Mouse (Mus musculus): Measurements from ENCODE around the gene Pold4.

The Pold4 gene

GRCm38 (mm10) chr19:4216041-4216685 is 15.5 kb upstream of the Pold4 start:
- CTCF ChIA-PET = interaction anchor here (0.5 to 6.4 kb wide), 15 partner anchors 9 to 134 kb away, joined by 3 to 40 read pairs (median 4); partner anchors contain the start of genes Aip (in 1 of the 4) and Ankrd13d (in 1 of the 4)

GRCm38 (mm10) chr19:4217140-4217539 is 14.6 kb upstream of the Pold4 start:
- ChIA-PET CTCF (interaction anchor here (0.6 to 6.4 kb wide), 13 partner anchors 10 to 165 kb away, joined by 3 to 40 read pairs (median 4); partner anchors contain the start of gene Ankrd13d (in 1 of the 4)), POLR2A (interaction anchor here in 3 of 4 experiments (0.6 to 9.1 kb wide), 16 partner anchors 10 to 185 kb away, joined by 3 to 54 read pairs (median 4); partner anchors contain the start of genes Pold4 (in 2 of the 3), Rad9a (in 2 of the 3) and Aip (in 1 of the 3))

More at GRCm38 (mm10) chr19:4216041-4216685, 15.5 kb upstream of the Pold4 start:
- POLR2A ChIA-PET = interaction anchor here in 3 of 4 experiments (0.6 to 9.1 kb wide), 25 partner anchors 9 to 181 kb away, joined by 3 to 54 read pairs (median 4); partner anchors contain the start of genes Pold4 (in 2 of the 3), Rad9a (in 2 of the 3), Aip (in 1 of the 3) and Cdk2ap2 (in 1 of the 3)

DNA sequence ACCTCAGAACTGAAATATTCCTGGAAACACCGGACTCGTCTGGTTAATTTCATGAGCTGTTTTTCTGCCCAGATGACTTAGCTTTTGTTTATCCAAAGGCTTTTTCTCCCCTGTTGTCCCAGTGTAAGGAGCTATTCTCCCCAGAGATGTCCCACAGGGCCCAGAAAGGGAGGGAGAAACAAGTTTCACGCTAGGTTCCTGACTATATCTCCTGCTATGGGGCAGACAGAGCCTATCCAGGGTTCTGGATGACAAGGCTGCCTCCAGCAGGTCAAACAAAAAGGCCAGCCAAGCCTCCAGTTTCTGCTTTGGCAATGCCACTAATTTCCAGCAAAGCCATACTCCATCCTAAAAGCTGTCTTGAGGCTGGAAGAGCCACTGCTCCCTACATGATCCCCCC is 13.8 kb upstream of the Pold4 start:
- CTCF ChIA-PET = interaction anchor here (0.6 to 6.4 kb wide), 12 partner anchors 10 to 337 kb away, joined by 3 to 40 read pairs (median 4); no protein-coding TSS in a partner anchor
- POLR2A ChIA-PET = interaction anchor here in 3 of 4 experiments (0.6 to 9.1 kb wide), 19 partner anchors 9 to 171 kb away, joined by 3 to 54 read pairs (median 4); partner anchors contain the start of genes Pold4 (in 2 of the 3), Rad9a (in 2 of the 3) and Ssh3 (in 1 of the 3)

DNA sequence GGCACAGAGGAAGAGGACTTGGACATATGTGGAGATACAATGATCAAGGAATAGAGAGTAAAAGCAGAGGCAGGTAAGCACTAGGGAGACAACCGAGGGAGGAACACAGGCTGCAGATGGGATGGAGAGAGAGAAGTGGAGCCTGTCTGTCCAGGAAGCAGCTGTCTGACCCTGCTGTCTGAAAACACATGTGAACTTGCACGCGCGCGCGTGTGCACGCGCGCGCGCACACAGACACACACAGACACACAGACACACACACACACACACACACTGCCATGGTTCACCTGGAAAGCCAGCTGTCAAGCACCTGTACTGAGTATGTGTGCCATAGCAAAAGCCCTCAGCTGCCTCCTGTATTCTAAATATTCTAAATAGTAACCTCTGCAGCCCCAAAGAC is 13.4 kb upstream of the Pold4 start:
- ChIA-PET POLR2A (interaction anchor here in 3 of 4 experiments (0.6 to 5.2 kb wide), 14 partner anchors 10 to 172 kb away, joined by 3 to 27 read pairs (median 4); partner anchors contain the start of genes Pold4 (in 1 of the 3), Rad9a (in 1 of the 3) and Ssh3 (in 1 of the 3)), CTCF (interaction anchor here (0.6 to 6.4 kb wide), 7 partner anchors 10 to 337 kb away, joined by 4 to 40 read pairs (median 6); no protein-coding TSS in a partner anchor)

DNA sequence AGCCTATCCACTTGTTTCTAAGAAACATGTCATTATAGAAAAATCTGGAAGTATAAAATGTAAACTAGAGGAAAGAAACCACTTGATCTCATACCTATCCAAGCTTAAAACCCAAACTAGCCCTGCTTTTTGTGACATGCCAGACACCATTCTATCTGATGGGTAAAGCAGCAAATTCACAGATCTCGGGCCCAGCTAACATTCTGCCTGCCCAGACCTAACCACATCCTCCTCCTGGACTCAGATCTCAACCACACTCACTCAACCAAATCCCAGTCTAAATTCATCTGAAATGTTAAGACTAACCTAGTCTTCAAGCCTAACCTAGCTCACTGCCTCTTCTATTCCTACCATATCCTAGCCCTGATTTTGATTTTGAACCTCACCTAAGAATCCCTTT is 12.9 kb upstream of the Pold4 start:
- ChIA-PET POLR2A (interaction anchor here in 3 of 4 experiments (0.9 to 5.2 kb wide), 8 partner anchors 9 to 81 kb away, joined by 3 to 27 read pairs (median 4); partner anchors contain the start of genes Pold4 (in 1 of the 3) and Rad9a (in 1 of the 3)), CTCF (interaction anchor here in 3 of 4 experiments (1.7 to 6.4 kb wide), 5 partner anchors 9 to 167 kb away, joined by 4 to 40 read pairs (median 24); no protein-coding TSS in a partner anchor)

DNA sequence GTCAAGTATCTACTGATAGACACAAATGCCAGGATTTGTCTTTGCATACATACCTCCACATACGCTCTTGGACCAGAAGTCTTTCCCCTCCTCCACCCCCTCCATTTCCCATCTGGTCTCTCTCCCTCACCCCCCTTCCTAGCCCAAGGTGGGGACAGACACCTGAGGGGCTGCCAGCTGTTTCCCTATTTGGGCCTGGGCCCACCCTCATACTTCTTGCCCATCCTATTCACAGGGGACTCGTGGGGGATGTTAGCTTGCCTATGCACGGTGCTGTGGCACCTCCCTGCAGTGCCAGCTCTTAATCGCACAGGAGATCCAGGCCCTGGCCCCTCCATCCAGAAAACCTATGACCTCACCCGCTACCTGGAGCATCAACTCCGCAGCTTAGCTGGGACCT is 11.8 kb upstream of the Pold4 start:
- ChIA-PET CTCF (interaction anchor here in 2 of 4 experiments (1.1 to 5.5 kb wide), 4 partner anchors 9 to 14 kb away, joined by 3 to 33 read pairs (median 14); no protein-coding TSS in a partner anchor), POLR2A (interaction anchor here (0.6 to 5.2 kb wide), 12 partner anchors 8 to 172 kb away, joined by 3 to 27 read pairs (median 4); partner anchors contain the start of genes Pold4 (in 1 of the 4) and Rad9a (in 1 of the 4))

GRCm38 (mm10) chr19:4220416-4220815 is 11.3 kb upstream of the Pold4 start:
- POLR2A ChIA-PET = interaction anchor here (0.5 to 2.4 kb wide), 11 partner anchors 8 to 173 kb away, joined by 3 to 6 read pairs (median 4); partner anchors contain the start of gene Pold4 (in 1 of the 4)
- CTCF ChIA-PET = interaction anchor here in 2 of 4 experiments (1.1 to 5.5 kb wide), 3 partner anchors 8 to 14 kb away, joined by 3 to 33 read pairs (median 4); no protein-coding TSS in a partner anchor

GRCm38 (mm10) chr19:4220957-4221743 is 10.5 kb upstream of the Pold4 start:
- ChIA-PET POLR2A (interaction anchor here in 3 of 4 experiments (0.5 to 2.4 kb wide), 5 partner anchors 9 to 183 kb away, joined by 3 to 6 read pairs (median 4); partner anchors contain the start of genes Gstp1 (in 1 of the 3) and Pold4 (in 1 of the 3)), CTCF (interaction anchor here in 3 of 4 experiments (0.9 to 5.5 kb wide), 3 partner anchors 8 to 14 kb away, joined by 3 to 33 read pairs (median 3); no protein-coding TSS in a partner anchor)

DNA sequence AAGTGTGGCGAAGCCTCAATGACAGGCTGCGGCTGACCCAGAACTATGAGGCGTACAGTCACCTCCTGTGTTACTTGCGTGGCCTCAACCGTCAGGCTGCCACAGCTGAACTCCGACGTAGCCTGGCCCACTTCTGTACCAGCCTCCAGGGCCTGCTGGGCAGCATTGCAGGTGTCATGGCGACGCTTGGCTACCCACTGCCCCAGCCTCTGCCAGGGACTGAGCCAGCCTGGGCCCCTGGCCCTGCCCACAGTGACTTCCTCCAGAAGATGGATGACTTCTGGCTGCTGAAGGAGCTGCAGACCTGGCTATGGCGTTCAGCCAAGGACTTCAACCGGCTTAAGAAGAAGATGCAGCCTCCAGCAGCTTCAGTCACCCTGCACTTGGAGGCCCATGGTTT is 9.5 kb upstream of the Pold4 start:
- ChIA-PET POLR2A (interaction anchor here in 2 of 4 experiments (1.0 to 2.4 kb wide), 4 partner anchors 9 to 21 kb away, joined by 3 to 6 read pairs (median 4); partner anchors contain the start of genes Pold4 (in 1 of the 2) and Rad9a (in 1 of the 2)), CTCF (interaction anchor here in 2 of 4 experiments (1.0 to 1.4 kb wide), 4 partner anchors 9 to 125 kb away, joined by 3 read pairs; partner anchors contain the start of gene Cdk2ap2 (in 1 of the 2))

DNA sequence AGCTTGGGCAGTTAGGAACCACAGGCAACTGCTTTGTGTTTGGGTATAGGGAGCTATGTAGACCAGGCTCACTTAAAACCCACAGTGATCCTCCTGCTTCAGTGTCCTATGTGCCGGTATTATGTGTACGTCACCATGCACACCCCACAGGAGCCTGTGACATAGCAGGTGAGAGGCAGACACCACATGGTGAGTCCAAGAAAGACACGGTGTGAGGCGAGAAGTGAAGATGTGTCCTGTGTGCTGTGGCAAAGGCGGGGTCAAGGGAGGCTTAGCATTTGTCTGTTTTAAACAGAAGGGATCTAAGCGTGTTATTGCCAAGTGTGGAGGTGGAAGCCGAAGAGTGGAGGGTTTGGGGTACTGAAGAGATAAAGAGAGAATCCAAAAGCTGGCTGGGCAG is 4.9 kb upstream of the Pold4 start:
- ChIA-PET POLR2A (interaction anchor here in 2 of 4 experiments (0.9 to 4.4 kb wide), 9 partner anchors 9 to 180 kb away, joined by 3 to 28 read pairs (median 4); partner anchors contain the start of genes Gstp2 (in 1 of the 2), Pitpnm1 (in 1 of the 2), Ppp1ca (in 1 of the 2) and Rad9a (in 1 of the 2)), CTCF (interaction anchor here in 3 of 4 experiments (0.6 to 4.8 kb wide), 13 partner anchors 9 to 181 kb away, joined by 3 to 84 read pairs (median 8); partner anchors contain the start of genes AC109138.7 (in 1 of the 3), Ankrd13d (in 1 of the 3), Clcf1 (in 1 of the 3) and Gstp2 (in 1 of the 3))

GRCm38 (mm10) chr19:4227446-4227845 is 4.3 kb upstream of the Pold4 start:
- POLR2A ChIA-PET = interaction anchor here (0.9 to 5.2 kb wide), 24 partner anchors 8 to 208 kb away, joined by 3 to 32 read pairs (median 5); partner anchors contain the start of genes Rad9a (in 3 of the 4), Cdk2ap2 (in 1 of the 4), Gstp2 (in 1 of the 4) and Pitpnm1 (in 1 of the 4)
- CTCF ChIA-PET = interaction anchor here (0.5 to 4.8 kb wide), 40 partner anchors 9 to 281 kb away, joined by 3 to 84 read pairs (median 7); partner anchors contain the start of genes AC109138.7 (in 2 of the 4), Clcf1 (in 2 of the 4), Ppp1ca (in 2 of the 4) and Aip (in 1 of the 4)

DNA sequence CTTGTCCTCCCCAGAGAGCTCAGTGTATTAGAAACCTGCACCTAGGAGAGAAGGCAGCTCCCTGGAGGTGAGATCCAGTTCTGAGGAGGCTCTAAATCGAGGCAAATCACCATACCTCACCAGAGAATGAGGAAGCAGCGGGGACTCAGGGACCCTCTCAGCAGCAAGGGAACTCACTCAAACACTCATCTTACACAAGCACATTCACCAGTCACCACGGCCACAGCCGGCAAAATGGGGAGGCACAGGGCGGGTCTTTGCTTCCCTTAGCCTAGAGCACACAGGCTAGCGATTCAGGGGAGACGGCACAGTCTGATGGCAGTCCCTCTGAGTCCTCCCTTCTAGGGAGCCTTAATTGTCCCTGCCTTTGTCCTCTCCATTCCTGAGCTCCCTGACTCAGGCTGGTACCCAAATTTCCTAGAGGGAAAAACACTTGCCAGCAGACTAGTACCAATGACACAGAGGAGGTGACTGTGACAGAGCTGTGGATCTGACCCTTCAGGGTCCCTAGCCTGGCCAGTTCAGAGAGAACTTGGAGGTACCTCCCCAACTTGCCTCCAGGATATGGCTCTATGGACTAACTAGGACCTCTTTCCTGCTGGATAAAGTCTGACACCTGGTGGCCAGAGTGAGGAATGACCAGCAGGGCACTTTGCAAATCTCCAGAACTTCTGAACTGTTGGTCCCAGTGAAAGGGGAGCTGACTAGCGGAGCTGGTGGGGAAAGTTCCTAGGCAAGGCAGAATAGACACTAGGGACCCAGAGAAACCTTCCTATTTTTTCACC is 3.6 kb upstream of the Pold4 start:
- POLR2A ChIA-PET = interaction anchor here (0.5 to 5.2 kb wide), 52 partner anchors 8 to 1263 kb away, joined by 3 to 32 read pairs (median 4); partner anchors contain the start of genes Rad9a (in 3 of the 4), AC109138.7 (in 2 of the 4), Aip (in 2 of the 4) and Clcf1 (in 2 of the 4)
- CTCF ChIA-PET = interaction anchor here (0.5 to 4.8 kb wide), 104 partner anchors 8 to 454 kb away, joined by 3 to 84 read pairs (median 4); partner anchors contain the start of genes AC109138.7 (in 3 of the 4), Clcf1 (in 3 of the 4), Ppp1ca (in 3 of the 4) and Cdk2ap2 (in 2 of the 4)

- CTCF ChIA-PET = interaction anchor here (0.5 to 4.8 kb wide), 99 partner anchors 9 to 455 kb away, joined by 3 to 84 read pairs (median 4); partner anchors contain the start of genes AC109138.7 (in 3 of the 4), Clcf1 (in 3 of the 4), Ppp1ca (in 3 of the 4) and Cdk2ap2 (in 2 of the 4)
- POLR2A ChIA-PET = interaction anchor here (0.5 to 5.2 kb wide), 43 partner anchors 9 to 1262 kb away, joined by 3 to 32 read pairs (median 5); partner anchors contain the start of genes AC109138.7 (in 2 of the 4), Aip (in 2 of the 4), Clcf1 (in 2 of the 4) and Gstp2 (in 2 of the 4)
Observed at GRCm38 (mm10) chr19:4228891-4229290, 2.8 kb upstream of the Pold4 start.

- POLR2A ChIA-PET = interaction anchor here (0.6 to 5.2 kb wide), 44 partner anchors 9 to 226 kb away, joined by 3 to 32 read pairs (median 4); partner anchors contain the start of genes Rad9a (in 3 of the 4), AC109138.7 (in 2 of the 4), Clcf1 (in 2 of the 4) and Gstp2 (in 2 of the 4)
- CTCF ChIA-PET = interaction anchor here (0.8 to 4.8 kb wide), 44 partner anchors 8 to 506 kb away, joined by 3 to 84 read pairs (median 6); partner anchors contain the start of genes AC109138.7 (in 2 of the 4), Aip (in 2 of the 4), Clcf1 (in 2 of the 4) and Rad9a (in 2 of the 4)
Observed at GRCm38 (mm10) chr19:4229451-4230076, 2.1 kb upstream of the Pold4 start.

Data from embryonic stem cell, embryonic (primary cell).